13 mouse cellular contexts compared by ENCODE assay signal in the genomic region with DNA sequence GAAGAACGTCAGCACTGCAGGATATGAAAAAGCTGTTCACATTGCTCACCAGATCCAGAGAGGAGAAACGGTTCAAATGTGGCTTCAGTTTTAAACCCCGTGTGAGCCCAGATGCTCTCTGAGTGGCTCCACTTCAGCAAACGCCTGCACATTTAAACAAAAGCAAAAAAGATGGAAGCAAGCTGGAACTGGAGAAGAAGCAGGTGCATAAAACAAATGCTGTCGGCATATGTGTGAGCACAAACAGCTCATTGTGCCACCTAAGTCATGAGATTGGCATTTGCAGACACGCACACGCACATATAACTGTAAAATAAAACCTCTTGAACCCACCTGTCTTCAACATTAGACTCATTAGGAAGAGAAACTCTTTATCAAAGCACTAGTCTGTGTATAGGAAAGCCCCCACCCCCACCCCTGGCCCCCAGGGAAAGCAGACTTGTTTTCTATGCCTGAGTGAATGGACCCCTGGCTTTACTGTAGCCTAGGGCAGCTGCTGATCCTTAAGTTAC.
A peak's percentile ranks its signal among the peaks of the same experiment; 100 is the strongest.
DNase-seq lines count a peak whose midpoint lies in the region; ATAC-seq and TF ChIP-seq lines count a peak whose summit lies in the region.
"Had no signal": no experiment of that assay in that cellular context is flagged by ENCODE, and none has a peak within 500 bp of the region (broad histone marks: within the 10 kb centered on the region; RNA-seq: fewer than 3 reads in every experiment).

No protein-coding gene starts in this region.

- no peaks in the 10 kb centered on the region for H3K36me3 ChIP-seq in heart, embryonic 10.5 days
- no peaks in the 10 kb centered on the region for H3K36me3 ChIP-seq in neural tube, embryonic 14.5 days (ENCODE audit: control insufficient read depth, insufficient read depth, low read length)
- H3K36me3 ChIP-seq: G1E; liver, embryonic 15.5 days had no signal

- no peak overlapping the region for H3K9ac ChIP-seq in neural tube, embryonic 14.5 days (replicated peaks; ENCODE audit: low read depth, low read length)
- H3K9ac ChIP-seq: liver, embryonic 15.5 days had no signal

- 77% methylated on average over 7 of the region's 7 CpGs for WGBS in heart, embryonic 10.5 days
- WGBS in neural tube, embryonic 14.5 days: 41% methylated on average over 7 of the region's 7 CpGs
- 22% methylated on average over 7 of the region's 7 CpGs for WGBS in cerebellum, adult 2 months

- no peak overlapping the region for H3K4me3 ChIP-seq in heart, embryonic 10.5 days
- no peak overlapping the region for H3K4me3 ChIP-seq in neural tube, embryonic 14.5 days (ENCODE audit: low read depth, low read length)
- no peak overlapping the region for H3K4me3 ChIP-seq in cerebellum, adult 2 months (replicated peaks; ENCODE audit: insufficient read depth, low read depth, low read length)
- H3K4me3 ChIP-seq: liver, embryonic 15.5 days; megakaryocyte, embryonic 14.5 days had no signal

- no peak for TF ChIP-seq CTCF in cerebellum, adult 2 months (IDR thresholded peaks at IDR 0.05; ENCODE audit: borderline replicate concordance, insufficient read depth, low read depth, low read length)

- H3K27me3 ChIP-seq in heart, embryonic 10.5 days (ENCODE audit: insufficient read depth, poor library complexity, severe bottlenecking): no peaks in the 10 kb centered on the region
- no peaks in the 10 kb centered on the region for H3K27me3 ChIP-seq in neural tube, embryonic 14.5 days (ENCODE audit: control insufficient read depth, insufficient read depth, low read length)
- no peaks in the 10 kb centered on the region for H3K27me3 ChIP-seq in cerebellum, adult 2 months (ENCODE audit: control insufficient read depth, insufficient read depth, low read length)
- H3K27me3 ChIP-seq: liver, embryonic 15.5 days had no signal

- peak overlapping the region; percentile 3; the same call in 1 of the 2 replicates for H3K4me2 ChIP-seq in neural tube, embryonic 14.5 days (ENCODE audit: low read depth, low read length)
- H3K4me2 ChIP-seq: liver, embryonic 15.5 days had no signal

- no peak overlapping the region for H3K27ac ChIP-seq in heart, embryonic 10.5 days
- H3K27ac ChIP-seq in neural tube, embryonic 14.5 days (ENCODE audit: low read depth, low read length): no peak overlapping the region
- H3K27ac ChIP-seq in cerebellum, adult 2 months (ENCODE audit: insufficient read depth, low read length): no peak overlapping the region
- H3K27ac ChIP-seq: liver, embryonic 15.5 days had no signal

- DNase-seq in heart, adult 11 months: peak; percentile 90
- no peak for DNase-seq in heart, embryonic 10.5 days (ENCODE audit: low spot score)
- DNase-seq in retina, postnatal 1 day: peak; percentile 31
- DNase-seq in retina, embryonic 14.5 days (ENCODE audit: low spot score): no peak
- DNase-seq in layer of hippocampus, adult 18-20 months (ENCODE audit: low spot score in 2 of 2): peak; percentile 33 to 68
- DNase-seq in cerebellum, adult 2 months: no peak
- DNase-seq in ovary, postnatal 36 days (ENCODE audit: low spot score): no peak
- DNase-seq: embryo, embryonic 11 days had no signal

- H3K9me3 ChIP-seq in heart, embryonic 10.5 days: no peaks in the 10 kb centered on the region
- H3K9me3 ChIP-seq in neural tube, embryonic 14.5 days (ENCODE audit: control insufficient read depth, low read length): no peaks in the 10 kb centered on the region
- H3K9me3 ChIP-seq: G1E; liver, embryonic 15.5 days; megakaryocyte, embryonic 14.5 days had no signal

- TF ChIP-seq POLR2A in cerebellum, adult 2 months (IDR thresholded peaks at IDR 0.05; ENCODE audit: borderline replicate concordance, insufficient read depth, low read length): no peak

- no peaks in the 10 kb centered on the region for H3K4me1 ChIP-seq in heart, embryonic 10.5 days
- H3K4me1 ChIP-seq in neural tube, embryonic 14.5 days (ENCODE audit: control insufficient read depth, insufficient read depth, low read length): no peaks in the 10 kb centered on the region; the same call in 1 of the 2 replicates
- 0 out of 2 replicates have a peak, but pooled peaks cover 3% of the 10 kb centered on the region for H3K4me1 ChIP-seq in cerebellum, adult 2 months (ENCODE audit: control insufficient read depth, insufficient read depth, low read length)
- H3K4me1 ChIP-seq: liver, embryonic 15.5 days; megakaryocyte, embryonic 14.5 days had no signal

- ATAC-seq in neural tube, embryonic 14.5 days (ENCODE audit: low read depth): peak; percentile 61; the same call in 1 of the 2 replicates
- ATAC-seq: intestine, postnatal 0 days had no signal

Comparison
In these comparisons a context has a peak if more than half of its experiments do, and no peak if none do; other contexts are left out.
1. DNase-seq: peak in heart, adult 11 months (single experiment), retina, postnatal 1 day (single experiment) and layer of hippocampus, adult 18-20 months (2 of 2); none in heart, embryonic 10.5 days (single experiment), retina, embryonic 14.5 days (single experiment), cerebellum, adult 2 months (0 of 2) and ovary, postnatal 36 days (single experiment).